Mouse (Mus musculus): ENCODE measurements at regions not wholly inside any gene's neighbourhood (a gene's known extent, or its start where the extent isn't known, plus 50 kb on each side); places are given as distances from the start of the nearest gene placed in this dataset.

DNA sequence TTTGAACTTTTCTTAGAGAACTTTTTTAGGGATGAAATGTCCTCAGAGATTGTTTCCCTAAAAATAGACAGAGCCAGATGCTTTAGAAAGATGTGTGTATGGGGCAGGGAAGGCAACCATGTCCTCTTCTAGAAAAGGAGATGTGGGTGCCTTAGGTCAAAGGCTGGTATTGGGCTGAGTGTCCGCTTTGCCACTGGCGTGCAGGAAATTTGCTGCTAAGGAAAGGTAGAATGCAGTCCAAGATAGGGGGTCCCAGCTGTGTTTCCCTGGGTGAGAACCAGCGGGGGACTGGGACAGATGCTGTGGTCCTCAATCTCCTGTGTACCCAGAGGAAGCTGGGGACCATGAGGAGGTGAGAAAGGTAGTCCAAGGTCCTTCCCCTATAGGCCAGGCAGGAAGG is 291.0 kb downstream of the Pdcd6ip start:
- DNase-seq = no peak

GRCm38 (mm10) chr9:113415511-113415931 is 292.5 kb downstream of the Pdcd6ip start:
- no peak for DNase-seq

DNA sequence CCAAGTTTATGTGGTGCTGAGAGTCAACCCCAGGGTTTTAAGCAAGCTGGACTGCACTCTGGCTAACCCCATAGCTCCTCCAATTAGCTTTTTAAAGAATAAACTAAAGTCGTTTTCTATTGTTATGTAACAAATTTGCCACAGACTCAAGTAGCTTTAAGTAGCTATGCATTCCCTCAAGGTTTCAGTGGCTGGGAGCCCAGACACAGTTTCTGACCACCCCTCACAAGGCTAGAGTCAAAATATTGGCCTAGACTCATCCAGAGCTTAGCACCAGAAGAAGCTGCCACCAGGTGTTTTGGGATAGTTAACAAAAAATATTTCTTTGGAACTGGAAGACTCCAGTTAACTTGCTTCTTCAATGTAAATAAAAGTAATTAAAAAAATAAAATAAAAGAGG is 293.4 kb downstream of the Pdcd6ip start:
- no peak for DNase-seq

- no peak for DNase-seq
Observed at GRCm38 (mm10) chr9:113413851-113414250, 294.2 kb downstream of the Pdcd6ip start.

DNA sequence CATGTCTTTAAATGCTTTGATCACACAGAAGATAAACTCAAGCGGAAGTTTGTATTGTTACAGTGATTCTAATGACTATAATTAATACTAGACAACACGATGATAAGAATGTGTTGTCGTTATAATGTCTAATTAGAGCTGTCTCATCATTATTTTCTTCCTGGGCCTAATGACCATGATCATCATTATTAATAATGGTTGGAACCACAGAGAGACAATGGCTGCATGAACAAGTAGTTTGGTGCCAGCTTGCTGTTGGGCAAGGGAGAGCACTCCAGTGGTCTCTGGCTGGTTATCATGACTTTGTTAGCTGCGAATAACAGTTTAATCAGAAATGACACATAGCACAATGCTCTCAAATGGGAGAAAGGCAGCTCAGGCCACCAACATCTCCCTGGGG is 296.4 kb downstream of the Pdcd6ip start:
- no peak for DNase-seq

DNA sequence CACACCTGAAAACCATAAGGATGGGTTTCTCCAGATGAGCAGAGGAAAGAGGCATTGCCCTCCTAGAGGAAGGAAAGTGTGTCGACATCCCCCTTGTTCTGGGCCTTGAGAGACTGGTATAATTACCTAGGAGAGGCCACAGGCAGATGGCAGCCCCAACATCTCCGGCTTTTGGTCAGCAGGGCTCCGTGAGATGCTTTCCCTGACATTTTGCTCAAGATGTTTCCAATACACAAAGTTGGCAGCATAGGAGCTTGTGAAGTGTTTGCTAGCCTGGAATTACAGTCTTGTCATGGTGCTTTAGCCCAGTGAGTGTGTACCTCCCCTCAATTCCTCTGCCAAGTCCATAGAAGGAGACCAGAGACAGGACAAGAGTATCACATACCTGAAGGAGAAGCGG is 299.5 kb downstream of the Pdcd6ip start:
- DNase-seq = no peak

- no peak for DNase-seq
Observed at GRCm38 (mm10) chr9:113394320-113394719, 313.7 kb downstream of the Pdcd6ip start.

DNA sequence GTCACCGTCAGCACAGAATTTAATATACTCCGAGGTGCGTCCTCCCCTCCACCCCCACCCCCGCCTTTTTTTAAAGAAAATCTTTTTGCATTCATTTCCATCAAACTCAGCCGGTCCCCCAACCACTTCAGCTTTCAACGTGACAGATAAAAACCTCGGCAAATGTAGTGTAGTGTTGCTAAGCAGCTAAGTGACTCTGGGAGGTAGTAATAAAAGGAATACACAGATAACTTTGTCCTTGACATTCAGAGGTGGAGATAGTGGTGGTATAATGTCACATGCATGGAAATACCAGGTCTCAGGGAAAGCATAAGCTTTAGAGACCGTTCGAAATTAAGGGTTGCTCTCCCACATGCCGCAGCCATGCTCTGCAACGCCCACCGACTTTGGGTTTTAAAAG is 320.7 kb downstream of the Pdcd6ip start:
- DNase-seq = no peak

DNA sequence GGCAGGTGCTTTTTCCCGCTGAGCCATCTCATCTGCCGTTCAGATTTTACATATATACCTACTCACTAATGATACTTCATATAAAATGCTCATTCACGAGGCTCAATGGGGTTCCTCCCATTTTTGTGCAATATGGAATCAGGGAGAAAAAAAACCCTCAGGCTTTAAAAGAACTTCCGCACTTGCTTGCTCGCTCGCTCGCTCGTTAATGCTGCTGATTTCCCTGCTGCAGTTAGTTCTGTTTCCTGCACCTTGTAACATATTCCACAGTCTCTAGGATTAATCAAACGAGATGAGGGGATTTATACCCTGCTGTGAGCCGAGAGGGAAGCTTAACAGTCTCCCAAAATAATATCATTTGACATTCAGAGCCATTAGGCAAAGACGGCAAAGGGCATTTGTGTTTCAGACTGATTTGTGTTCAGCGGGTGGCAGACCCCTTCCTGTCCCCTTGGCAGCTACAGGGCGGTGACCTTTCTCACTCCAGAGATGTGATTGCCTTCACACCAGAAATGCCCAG is 326.4 kb downstream of the Pdcd6ip start:
- no peak for DNase-seq

DNA sequence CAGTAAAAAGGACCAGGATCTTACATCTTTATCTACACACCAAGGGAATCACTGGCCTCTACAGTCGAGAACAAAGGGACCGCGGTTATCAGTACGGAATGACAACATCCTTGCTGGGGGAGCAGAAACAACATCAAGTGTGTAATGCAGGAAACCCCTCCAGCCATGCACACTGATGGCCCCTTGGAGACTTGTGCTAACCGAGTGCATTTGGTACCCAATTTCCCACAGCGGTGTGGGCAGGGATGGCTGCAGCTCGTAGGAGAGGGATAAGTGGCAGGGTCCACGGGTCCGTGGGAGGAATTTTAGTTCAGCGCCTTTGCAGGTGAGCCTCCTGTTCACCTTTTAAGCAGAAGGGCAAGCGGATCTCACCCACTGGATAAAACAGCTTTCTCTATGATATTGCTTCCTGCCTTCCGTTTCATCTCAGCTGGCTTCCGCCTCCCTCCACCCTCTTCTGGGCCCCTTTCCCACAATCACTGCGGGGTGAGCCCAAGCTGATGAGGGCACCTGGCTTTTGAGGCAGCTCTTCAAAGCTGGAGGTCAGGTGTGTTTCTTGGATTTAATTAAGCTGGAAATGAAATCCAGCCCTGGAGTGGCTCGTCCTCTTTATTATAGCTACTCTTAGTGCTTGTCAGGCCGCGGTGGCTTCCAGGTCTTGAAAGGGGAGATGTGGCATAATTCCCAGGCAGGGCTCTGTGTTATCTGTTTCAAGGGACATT is 327.5 kb downstream of the Pdcd6ip start:
- DNase-seq = no peak

- no peak for DNase-seq
Observed at GRCm38 (mm10) chr9:113378525-113378924, 329.5 kb downstream of the Pdcd6ip start.

DNA sequence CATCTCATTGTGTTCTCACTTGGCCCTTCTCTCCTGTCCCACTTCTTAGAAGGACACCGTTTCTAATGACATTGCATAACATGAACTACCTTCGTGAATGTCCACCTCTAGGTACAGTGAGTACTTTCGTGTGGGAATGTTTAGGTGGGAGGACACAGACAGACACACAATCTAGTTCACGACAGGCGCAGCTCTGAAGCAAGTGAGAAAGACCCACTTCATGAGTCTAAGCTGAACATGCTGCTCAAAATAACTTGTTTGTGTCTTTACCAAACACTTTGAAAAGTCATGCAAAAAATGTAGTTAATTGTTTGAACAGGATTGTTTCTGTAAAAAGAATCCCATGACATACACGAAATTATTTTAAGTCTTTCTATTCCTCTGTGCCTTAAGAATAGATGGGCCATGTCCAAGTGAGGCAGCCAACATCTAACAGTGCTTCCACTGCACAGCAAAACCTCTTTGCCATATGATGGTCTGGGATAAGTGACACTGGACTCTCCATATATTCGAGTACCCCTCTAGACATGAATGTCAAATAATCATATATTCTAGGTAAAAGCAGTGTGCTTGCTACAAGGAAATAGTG is 336.2 kb downstream of the Pdcd6ip start:
- no peak for DNase-seq

GRCm38 (mm10) chr9:113347942-113348341 is 360.1 kb downstream of the Pdcd6ip start:
- no peak for DNase-seq

DNA sequence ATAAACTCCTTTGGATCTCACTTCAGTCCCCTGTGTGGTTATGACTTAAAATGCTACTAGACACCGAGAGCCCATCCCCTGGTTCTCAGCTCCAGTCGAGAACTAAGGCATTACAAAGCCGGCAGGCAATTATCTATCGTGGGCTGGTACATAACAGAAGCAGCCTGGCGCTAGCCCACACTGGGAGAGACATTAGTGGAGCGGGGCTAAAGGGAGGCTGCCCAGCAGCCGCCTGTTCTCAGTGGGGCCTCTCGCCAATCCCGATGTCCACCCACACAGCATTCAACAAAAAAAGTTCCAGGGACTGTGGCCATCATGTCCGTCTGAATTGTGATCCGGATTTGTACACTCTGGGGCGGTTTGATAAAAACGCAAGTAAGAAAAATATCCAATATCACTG is 361.5 kb downstream of the Pdcd6ip start:
- no peak for DNase-seq

DNA sequence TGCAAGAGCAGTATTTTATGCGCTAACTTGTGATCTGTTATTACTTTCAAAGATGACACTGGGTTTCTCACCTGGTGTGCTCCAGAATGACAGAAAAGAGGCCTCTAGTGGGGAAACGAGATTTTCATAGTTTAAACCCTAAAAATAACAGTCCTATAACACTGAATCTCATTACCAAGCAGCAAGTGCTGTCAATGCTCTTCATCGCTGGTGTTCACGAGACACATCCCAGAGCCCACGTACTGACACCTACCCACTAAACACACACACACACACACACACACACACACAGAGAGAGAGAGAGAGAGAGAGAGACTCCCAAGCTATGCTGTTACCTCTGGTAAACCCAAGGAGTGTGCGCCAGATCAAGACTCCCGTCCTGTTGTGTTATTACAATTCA is 365.9 kb downstream of the Pdcd6ip start:
- DNase-seq = no peak

GRCm38 (mm10) chr9:113340838-113341237 is 367.2 kb downstream of the Pdcd6ip start:
- no peak for DNase-seq

GRCm38 (mm10) chr9:113340036-113340435 is 368.0 kb downstream of the Pdcd6ip start:
- DNase-seq = no peak

GRCm38 (mm10) chr9:113324489-113324888 is 383.6 kb downstream of the Pdcd6ip start:
- no peak for DNase-seq

GRCm38 (mm10) chr9:113309707-113310574 is 398.1 kb downstream of the Pdcd6ip start:
- no peak for DNase-seq

- DNase-seq = no peak
Observed at GRCm38 (mm10) chr9:113305761-113306160, 402.3 kb downstream of the Pdcd6ip start.

GRCm38 (mm10) chr9:113302429-113302828 is 405.6 kb downstream of the Pdcd6ip start:
- no peak for DNase-seq

- DNase-seq = no peak
Observed at GRCm38 (mm10) chr9:113300846-113301245, 407.2 kb downstream of the Pdcd6ip start.

DNA sequence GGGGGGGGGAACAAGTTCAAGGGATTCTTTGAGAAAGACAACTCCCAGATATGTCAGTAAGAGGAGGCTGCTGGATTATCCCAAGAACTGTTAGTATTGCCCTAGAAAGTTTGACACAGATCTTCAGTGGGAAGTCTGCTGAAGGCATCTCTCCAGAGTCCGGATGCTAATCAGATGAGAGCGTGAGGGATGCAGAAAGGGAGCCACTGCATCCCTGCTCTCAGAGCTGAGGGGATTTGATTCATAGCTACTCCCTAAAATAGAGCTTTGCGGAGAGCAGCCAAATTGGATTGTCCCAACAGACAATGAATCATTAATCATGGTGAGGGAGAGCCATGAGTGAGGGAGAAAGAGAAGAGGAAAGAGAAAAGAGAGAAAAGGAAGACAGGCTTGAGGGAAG is 408.2 kb downstream of the Pdcd6ip start:
- DNase-seq = no peak
